Mouse (Mus musculus) heart, postnatal 0 days (tissue): ENCODE results near the gene Ldlrad3.

ENCODE experiments used
- CTCF ChIP-seq: IDR thresholded peaks from 2 replicates; pipeline ENCODE4 v1.5.1; 2016; ENCODE audit warnings: antibody characterized with exemption, control low read depth, low read depth
- EP300 ChIP-seq: IDR thresholded peaks from 2 replicates; pipeline ENCODE4 v1.6.1; 2016; ENCODE audit warnings: antibody characterized with exemption, low read depth

DNA sequence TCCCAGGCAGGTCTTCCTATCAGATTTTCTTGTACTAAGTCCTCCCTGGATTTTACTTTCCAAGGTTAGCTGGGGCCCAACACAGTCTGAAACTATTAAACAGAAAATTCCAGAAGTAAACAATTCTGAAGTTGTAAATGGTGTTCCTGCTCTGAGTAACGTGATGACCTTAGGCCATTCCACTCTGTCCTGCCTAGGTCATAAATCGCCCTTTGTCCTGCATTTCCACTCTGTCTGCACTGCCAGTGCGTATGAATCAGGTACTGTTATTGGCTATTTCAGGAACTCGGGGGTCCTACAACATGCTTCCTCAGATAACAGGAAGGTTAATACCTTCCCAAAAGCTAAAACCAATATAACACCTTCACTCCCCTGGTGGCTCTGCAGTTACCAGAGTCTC, 31.9 kb downstream of the Ldlrad3 start:
- TF ChIP-seq EP300 (no peak), CTCF (no peak)
